Mouse (Mus musculus) neural tube, embryonic 14.5 days (tissue): ENCODE data around the gene 1700019N19Rik. TPM values are rescaled to one million over a fixed set of nuclear protein-coding genes. Genes with fewer than 3 reads are reported as not detected.

Experiments
- ATAC-seq: fragments of 200-750 bp; cut with Nextera tagmentation; 2 replicates; pipeline ENCODE4 v1.8.0; 2017; ENCODE audit warnings: low read depth, mild to moderate bottlenecking, moderate TSS enrichment, moderate library complexity
- H3K27ac ChIP-seq: fragments of 300-500 bp; sonication (generic); 2 replicates; pipeline ENCODE4 v1.5.1; 2014; ENCODE audit warnings: low read depth, mild to moderate bottlenecking, control low read depth, low read length, moderate library complexity, mixed read lengths
- H3K27me3 ChIP-seq: fragments of 300-500 bp; sonication (generic); 2 replicates; pipeline ENCODE4 v1.6.1; 2014; ENCODE audit warnings: low read length; ENCODE audit not compliant: control insufficient read depth, insufficient read depth
- H3K36me3 ChIP-seq: fragments of 300-500 bp; sonication (generic); 2 replicates; pipeline ENCODE4 v1.6.1; 2014; ENCODE audit warnings: low read length, mixed read lengths; ENCODE audit not compliant: control insufficient read depth, insufficient read depth
- H3K4me1 ChIP-seq: fragments of 300-500 bp; sonication (generic); 2 replicates; pipeline ENCODE4 v1.6.1; 2014; ENCODE audit warnings: low read length; ENCODE audit not compliant: control insufficient read depth, insufficient read depth
- H3K4me2 ChIP-seq: fragments of 300-500 bp; sonication (generic); 2 replicates; pipeline ENCODE4 v1.6.1; 2014; ENCODE audit warnings: mild to moderate bottlenecking, low read depth, low read length, control low read depth
- H3K4me3 ChIP-seq: fragments of 300-500 bp; sonication (generic); 2 replicates; pipeline ENCODE4 v1.5.1; 2014; ENCODE audit warnings: low read depth, low read length, control low read depth, mixed read lengths
- H3K9ac ChIP-seq: fragments of 300-500 bp; sonication (generic); replicated peaks from 2 replicates; pipeline ENCODE4 v1.6.1; 2014; ENCODE audit warnings: low read depth, mild to moderate bottlenecking, control low read depth, low read length, mixed read lengths
- H3K9me3 ChIP-seq: fragments of 300-500 bp; sonication (generic); 2 replicates; pipeline ENCODE4 v1.6.1; 2016; ENCODE audit warnings: low read length; ENCODE audit not compliant: control insufficient read depth
- WGBS: fragments of 180-500 bp; shearing (Covaris S2); extraction: QIAGEN DNeasy Blood & Tissue Kit; methylation state at CpG from one replicate; pipeline ENCODE4 v1.1.7; 2014; 5-methylcytosine and 5-hydroxymethylcytosine counted together
- polyA plus RNA-seq: library from polyadenylated mRNA; unstranded; fragments of >200 nt; fragmentation: Nextera tagmentation; extraction: Ambion mirVana; gene quantifications from 2 replicates; pipeline ENCODE4 v1.2.1, GENCODE M21; 2014

Gene 1700019N19Rik
- not detected in 2 replicates for polyA plus RNA-seq

GRCm38 (mm10) chr19:58794284-58794683 is at the start of gene 1700019N19Rik:
Gene 1700019N19Rik (minus strand): TSS chr19:58794461.
- no peak within 1 kb of the TSS for H3K4me2 ChIP-seq
- 0 out of 2 replicates have a peak, but pooled peaks cover 5% of the 10 kb centered on the region for H3K4me1 ChIP-seq
- H3K27me3 ChIP-seq = no peaks in the 10 kb centered on the region
- no peaks in the 10 kb centered on the region for H3K9me3 ChIP-seq
- no peak within 1 kb of the TSS for H3K4me3 ChIP-seq
- no peak within 1 kb of the TSS for H3K27ac ChIP-seq
- H3K36me3 ChIP-seq = peaks cover 6% of the 10 kb centered on the region; the same call in 1 of the 2 replicates
- H3K9ac ChIP-seq = no peak within 1 kb of the TSS
- ATAC-seq = no peak; the same call in 1 of the 2 replicates
- 52% methylated on average over 10 of the region's 10 CpGs for WGBS

GRCm38 (mm10) chr19:58843606-58844005 is 49.3 kb upstream of the 1700019N19Rik start:
- Histone ChIP-seq H3K27ac (no peak overlapping the region), H3K9ac (no peak overlapping the region), H3K9me3 (no peaks in the 10 kb centered on the region), H3K4me1 (peaks cover 12% of the 10 kb centered on the region), H3K27me3 (no peaks in the 10 kb centered on the region), H3K4me3 (no peak overlapping the region), H3K36me3 (no peaks in the 10 kb centered on the region), H3K4me2 (no peak overlapping the region)
- no peak for ATAC-seq
- WGBS = 79% methylated on average over 3 of the region's 3 CpGs

DNA sequence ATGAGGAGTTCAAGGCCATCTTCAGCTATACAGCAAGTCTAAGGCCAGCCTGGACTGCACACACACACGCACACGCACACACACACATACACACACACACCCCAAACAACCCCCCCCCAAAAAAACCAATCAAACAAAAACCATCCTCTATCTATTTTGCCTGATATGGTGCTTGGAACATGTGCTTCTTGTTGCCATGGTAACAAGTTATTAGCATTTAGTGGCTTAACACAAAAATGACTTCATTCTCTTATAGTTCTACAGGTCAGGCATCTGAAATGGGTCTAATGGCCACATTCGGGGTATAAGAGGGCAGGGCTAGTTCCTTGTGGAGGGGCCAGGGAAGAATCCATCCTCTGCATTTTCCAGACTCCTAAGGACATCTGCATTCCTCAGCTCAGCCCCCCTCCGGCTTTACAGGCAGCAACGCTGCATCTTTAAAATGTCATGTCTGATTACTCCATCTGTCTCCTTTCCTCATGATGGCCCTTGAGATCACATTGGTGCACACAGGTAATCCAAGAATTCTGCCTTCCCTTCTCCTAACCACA is 46.5 kb upstream of the 1700019N19Rik start:
- Histone ChIP-seq H3K9ac (no peak overlapping the region), H3K4me3 (no peak overlapping the region), H3K9me3 (no peaks in the 10 kb centered on the region), H3K4me2 (no peak overlapping the region), H3K4me1 (peaks cover 12% of the 10 kb centered on the region), H3K36me3 (no peaks in the 10 kb centered on the region), H3K27ac (0 out of 2 replicates have a peak overlapping the region, but pooled peaks have one; percentile 16), H3K27me3 (no peaks in the 10 kb centered on the region)
- 65% methylated on average over 5 of the region's 5 CpGs for WGBS
- ATAC-seq = no peak

- no peak for ATAC-seq
- H3K9ac ChIP-seq = no peak overlapping the region
- H3K9me3 ChIP-seq = no peaks in the 10 kb centered on the region
- no peaks in the 10 kb centered on the region for H3K27me3 ChIP-seq
- H3K4me1 ChIP-seq = peaks cover 14% of the 10 kb centered on the region
- no peaks in the 10 kb centered on the region for H3K36me3 ChIP-seq
- 79% methylated on average over 4 of the region's 4 CpGs for WGBS
- H3K4me3 ChIP-seq = no peak overlapping the region
- no peak overlapping the region for H3K4me2 ChIP-seq
- H3K27ac ChIP-seq = no peak overlapping the region
These were observed 45.5 kb upstream of the 1700019N19Rik start for GRCm38 (mm10) chr19:58839806-58840205.

GRCm38 (mm10) chr19:58839345-58839744 is 45.1 kb upstream of the 1700019N19Rik start:
- H3K36me3 ChIP-seq = no peaks in the 10 kb centered on the region
- no peaks in the 10 kb centered on the region for H3K9me3 ChIP-seq
- H3K27ac ChIP-seq = no peak overlapping the region
- H3K4me2 ChIP-seq = no peak overlapping the region
- no peak for ATAC-seq
- H3K27me3 ChIP-seq = no peaks in the 10 kb centered on the region
- peaks cover 19% of the 10 kb centered on the region for H3K4me1 ChIP-seq
- WGBS = 37% methylated on average over 3 of the region's 3 CpGs
- H3K9ac ChIP-seq = no peak overlapping the region
- no peak overlapping the region for H3K4me3 ChIP-seq

GRCm38 (mm10) chr19:58838706-58839105 is 44.4 kb upstream of the 1700019N19Rik start:
- Histone ChIP-seq H3K4me3 (no peak overlapping the region), H3K4me1 (peaks cover 25% of the 10 kb centered on the region), H3K27ac (no peak overlapping the region), H3K9ac (no peak overlapping the region), H3K9me3 (no peaks in the 10 kb centered on the region), H3K27me3 (no peaks in the 10 kb centered on the region), H3K36me3 (no peaks in the 10 kb centered on the region), H3K4me2 (no peak overlapping the region)
- no peak for ATAC-seq
- 68% methylated on average over 9 of the region's 9 CpGs for WGBS

DNA sequence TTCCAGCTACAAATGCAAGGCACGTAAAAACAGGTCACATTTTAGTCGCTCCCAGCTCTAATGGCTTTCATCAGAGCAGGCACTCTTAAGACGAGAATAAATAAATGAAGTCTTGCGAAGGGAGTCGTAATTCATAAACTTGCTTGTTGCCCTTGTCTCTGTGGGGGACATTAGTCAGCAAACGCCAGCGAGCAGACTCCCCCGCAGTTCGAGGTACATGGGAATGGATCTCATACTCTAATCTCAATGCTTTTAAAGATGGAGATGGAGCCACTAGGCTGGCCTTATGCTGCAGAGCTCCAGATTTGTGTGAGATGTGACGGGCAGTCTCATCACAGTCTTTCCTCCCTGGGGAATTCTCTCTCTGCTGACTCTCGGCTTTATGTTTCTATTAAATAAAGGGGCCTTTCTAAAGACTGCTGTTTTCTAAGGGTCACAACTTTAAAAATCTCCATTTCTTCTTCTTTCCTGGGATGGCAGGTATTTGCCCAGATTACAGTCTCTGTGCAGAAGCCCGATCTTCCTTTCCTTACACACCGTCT is 39.4 kb upstream of the 1700019N19Rik start:
- H3K4me1 ChIP-seq = peaks cover 26% of the 10 kb centered on the region
- H3K9me3 ChIP-seq = no peaks in the 10 kb centered on the region
- H3K27me3 ChIP-seq = no peaks in the 10 kb centered on the region
- no peak overlapping the region for H3K4me2 ChIP-seq
- H3K4me3 ChIP-seq = no peak overlapping the region
- H3K27ac ChIP-seq = peak overlapping the region; percentile 56; the same call in 1 of the 2 replicates
- H3K36me3 ChIP-seq = no peaks in the 10 kb centered on the region
- no peak for ATAC-seq
- H3K9ac ChIP-seq = no peak overlapping the region
- 34% methylated on average over 13 of the region's 13 CpGs for WGBS

- H3K4me2 ChIP-seq = no peak overlapping the region
- no peak overlapping the region for H3K4me3 ChIP-seq
- ATAC-seq = no peak
- WGBS = 73% methylated on average over 2 of the region's 2 CpGs
- H3K36me3 ChIP-seq = no peaks in the 10 kb centered on the region
- H3K9me3 ChIP-seq = no peaks in the 10 kb centered on the region
- H3K27me3 ChIP-seq = no peaks in the 10 kb centered on the region
- no peak overlapping the region for H3K27ac ChIP-seq
- peaks cover 26% of the 10 kb centered on the region for H3K4me1 ChIP-seq
- H3K9ac ChIP-seq = no peak overlapping the region
These were observed 38.7 kb upstream of the 1700019N19Rik start for GRCm38 (mm10) chr19:58832988-58833387.

- Histone ChIP-seq H3K27me3 (no peaks in the 10 kb centered on the region), H3K4me2 (no peak overlapping the region), H3K9ac (no peak overlapping the region), H3K4me1 (peaks cover 26% of the 10 kb centered on the region), H3K36me3 (no peaks in the 10 kb centered on the region), H3K27ac (peak overlapping the region; percentile 52), H3K9me3 (no peaks in the 10 kb centered on the region), H3K4me3 (no peak overlapping the region)
- no peak for ATAC-seq
- WGBS = 36% methylated on average over 9 of the region's 9 CpGs
These were observed 37.1 kb upstream of the 1700019N19Rik start for GRCm38 (mm10) chr19:58831280-58831922.
